Mouse (Mus musculus): ENCODE measurements at regions not wholly inside any gene's neighbourhood (a gene's known extent, or its start where the extent isn't known, plus 50 kb on each side); places are given as distances from the start of the nearest gene placed in this dataset.

- TF ChIP-seq CTCF (IDR thresholded peaks at IDR 0.05 in 2 of 3, conservative IDR thresholded peaks at IDR 0.05 in 1 of 3; ENCODE audit: control insufficient read depth in 1 of 3, insufficient read depth in 1 of 3, low read depth in 2 of 3, low read length in 3 of 3, poor library complexity in 1 of 3, severe bottlenecking in 1 of 3) (no peak), ZC3H11A (IDR thresholded peaks at IDR 0.05; ENCODE audit: low read depth, low read length) (no peak), CHD1 (IDR thresholded peaks at IDR 0.05; ENCODE audit: low read depth, low read length) (no peak), POLR2A (IDR thresholded peaks at IDR 0.05; ENCODE audit: control insufficient read depth in 1 of 2, insufficient read depth in 1 of 2, low read depth in 1 of 2, low read length in 2 of 2, poor library complexity in 1 of 2) (no peak), EP300 (IDR thresholded peaks at IDR 0.05; ENCODE audit: low read depth in 1 of 2, low read length in 2 of 2) (no peak), MXI1 (IDR thresholded peaks at IDR 0.05; ENCODE audit: low read depth, low read length) (no peak), SMC3 (IDR thresholded peaks at IDR 0.05; ENCODE audit: low read depth, low read length) (no peak), ZNF384 (IDR thresholded peaks at IDR 0.05; ENCODE audit: low read depth, low read length) (no peak)
Measured at GRCm38 (mm10) chr3:68790466-68790865, 78.9 kb upstream of the 1110032F04Rik start.

Measured in MEL (cell line).